Mouse (Mus musculus) heart, embryonic 11.5 days (tissue): ENCODE results near the gene Gjb5. TPM values are rescaled to one million over a fixed set of nuclear protein-coding genes. Genes with fewer than 3 reads are reported as not detected.
A peak's percentile ranks its signal among the peaks of the same experiment; 100 is the strongest.

Experiments
- ATAC-seq: fragments of 200-750 bp; cut with Nextera tagmentation; replicated peaks from 2 replicates; pipeline ENCODE4 v1.8.0; 2017; ENCODE audit warnings: moderate library complexity; ENCODE audit not compliant: insufficient number of reproducible peaks, low FRiP score, low TSS enrichment
- H3K27ac ChIP-seq: fragments of 300-500 bp; sonication (generic); 2 replicates; pipeline ENCODE4 v1.5.1; 2014; ENCODE audit warnings: mild to moderate bottlenecking, low read depth, low read length
- H3K27me3 ChIP-seq: fragments of 300-500 bp; sonication (generic); 2 replicates; pipeline ENCODE4 v1.6.1; 2014; ENCODE audit warnings: mild to moderate bottlenecking, low read length, mixed read lengths; ENCODE audit not compliant: control insufficient read depth, insufficient read depth
- H3K36me3 ChIP-seq: fragments of 300-500 bp; sonication (generic); 2 replicates; pipeline ENCODE4 v1.6.1; 2014; ENCODE audit warnings: mild to moderate bottlenecking, low read length, moderate library complexity, mixed read lengths; ENCODE audit not compliant: control insufficient read depth, insufficient read depth
- H3K4me1 ChIP-seq: fragments of 300-500 bp; sonication (generic); 2 replicates; pipeline ENCODE4 v1.6.1; 2014; ENCODE audit warnings: low read length; ENCODE audit not compliant: control insufficient read depth, insufficient read depth
- H3K4me2 ChIP-seq: fragments of 300-500 bp; sonication (generic); 2 replicates; pipeline ENCODE4 v1.6.1; 2014; ENCODE audit warnings: mild to moderate bottlenecking, moderate library complexity
- H3K4me3 ChIP-seq: fragments of 300-500 bp; sonication (generic); 2 replicates; pipeline ENCODE4 v1.5.1; 2014; ENCODE audit warnings: low read depth, low read length
- H3K9ac ChIP-seq: fragments of 300-500 bp; sonication (generic); 2 replicates; pipeline ENCODE4 v1.6.1; 2014; ENCODE audit warnings: mild to moderate bottlenecking, low read depth, low read length, moderate library complexity
- H3K9me3 ChIP-seq: fragments of 300-500 bp; sonication (generic); replicated peaks from 2 replicates; pipeline ENCODE4 v1.6.1; 2016; ENCODE audit warnings: low read length; ENCODE audit not compliant: control insufficient read depth
- WGBS: fragments of 180-500 bp; shearing (Covaris S2); extraction: QIAGEN DNeasy Blood & Tissue Kit; methylation state at CpG from one replicate; pipeline ENCODE4 v1.1.7; 2014; ENCODE audit not compliant: insufficient replicate concordance; 5-methylcytosine and 5-hydroxymethylcytosine counted together
- polyA plus RNA-seq: library from polyadenylated mRNA; unstranded; fragments of >200 nt; fragmentation: Nextera tagmentation; extraction: Ambion mirVana; gene quantifications from 2 replicates; pipeline ENCODE4 v1.2.1, GENCODE M21; 2014

The Gjb5 gene
- polyA plus RNA-seq, 1 experiment from 2014 or later, result 0.70 TPM

GRCm38 (mm10) chr4:127374645-127375044 is 16.7 kb upstream of the Gjb5 start:
- ATAC-seq, result no peak
- no peak overlapping the region for H3K27ac ChIP-seq
- no peak overlapping the region for H3K9ac ChIP-seq
- H3K4me2 ChIP-seq, result no peak overlapping the region
- H3K4me1 ChIP-seq, result 0 out of 2 replicates have a peak, but pooled peaks cover 5% of the 10 kb centered on the region
- H3K36me3 ChIP-seq, result no peaks in the 10 kb centered on the region
- WGBS, result 80% methylated on average over 4 of the region's 4 CpGs
- no peaks in the 10 kb centered on the region for H3K27me3 ChIP-seq
- H3K9me3 ChIP-seq, result no peaks in the 10 kb centered on the region
- H3K4me3 ChIP-seq, result no peak overlapping the region

GRCm38 (mm10) chr4:127373491-127373890 is 15.5 kb upstream of the Gjb5 start:
- Histone ChIP-seq H3K27ac (no peak overlapping the region), H3K4me3 (no peak overlapping the region), H3K4me1 (0 out of 2 replicates have a peak, but pooled peaks cover 5% of the 10 kb centered on the region), H3K36me3 (no peaks in the 10 kb centered on the region), H3K27me3 (no peaks in the 10 kb centered on the region; the same call in 1 of the 2 replicates), H3K9me3 (no peaks in the 10 kb centered on the region), H3K9ac (no peak overlapping the region), H3K4me2 (no peak overlapping the region)
- no peak for ATAC-seq
- WGBS, result 46% methylated on average over 8 of the region's 8 CpGs

- 48% methylated on average over 5 of the region's 5 CpGs for WGBS
- no peak overlapping the region for H3K9ac ChIP-seq
- no peak overlapping the region for H3K4me2 ChIP-seq
- H3K4me3 ChIP-seq, result no peak overlapping the region
- no peak for ATAC-seq
- 0 out of 2 replicates have a peak, but pooled peaks cover 5% of the 10 kb centered on the region for H3K4me1 ChIP-seq
- H3K27me3 ChIP-seq, result no peaks in the 10 kb centered on the region; the same call in 1 of the 2 replicates
- H3K27ac ChIP-seq, result no peak overlapping the region
- H3K36me3 ChIP-seq, result no peaks in the 10 kb centered on the region
- H3K9me3 ChIP-seq, result no peaks in the 10 kb centered on the region
These were observed 13.6 kb upstream of the Gjb5 start for GRCm38 (mm10) chr4:127371546-127371945.

- ATAC-seq, result no peak
- H3K4me3 ChIP-seq, result no peak overlapping the region
- no peaks in the 10 kb centered on the region for H3K36me3 ChIP-seq
- no peaks in the 10 kb centered on the region for H3K9me3 ChIP-seq
- H3K4me1 ChIP-seq, result peaks cover 11% of the 10 kb centered on the region
- no peaks in the 10 kb centered on the region; the same call in 1 of the 2 replicates for H3K27me3 ChIP-seq
- H3K27ac ChIP-seq, result no peak overlapping the region
- H3K9ac ChIP-seq, result no peak overlapping the region
- 60% methylated on average over 2 of the region's 2 CpGs for WGBS
- no peak overlapping the region for H3K4me2 ChIP-seq
These were observed 12.5 kb upstream of the Gjb5 start for GRCm38 (mm10) chr4:127370447-127370846.

GRCm38 (mm10) chr4:127368379-127368973 is 10.5 kb upstream of the Gjb5 start:
- Histone ChIP-seq H3K9me3 (no peaks in the 10 kb centered on the region), H3K27me3 (no peaks in the 10 kb centered on the region; the same call in 1 of the 2 replicates), H3K36me3 (no peaks in the 10 kb centered on the region), H3K4me3 (no peak overlapping the region), H3K4me2 (no peak overlapping the region), H3K27ac (no peak overlapping the region), H3K4me1 (peaks cover 15% of the 10 kb centered on the region), H3K9ac (no peak overlapping the region)
- ATAC-seq, result no peak
- WGBS, result 32% methylated on average over 13 of the region's 13 CpGs

GRCm38 (mm10) chr4:127365834-127366233 is 7.9 kb upstream of the Gjb5 start:
- WGBS, result 15% methylated on average over 4 of the region's 4 CpGs
- Histone ChIP-seq H3K36me3 (no peaks in the 10 kb centered on the region), H3K9me3 (no peaks in the 10 kb centered on the region), H3K4me3 (no peak overlapping the region), H3K27ac (no peak overlapping the region), H3K27me3 (no peaks in the 10 kb centered on the region; the same call in 1 of the 2 replicates), H3K9ac (no peak overlapping the region), H3K4me2 (no peak overlapping the region), H3K4me1 (peaks cover 13% of the 10 kb centered on the region)
- ATAC-seq, result 0 out of 2 replicates have a peak, but pooled peaks have one; percentile 5

- Histone ChIP-seq H3K27me3 (no peaks in the 10 kb centered on the region; the same call in 1 of the 2 replicates), H3K4me2 (peak overlapping the region; percentile 14; the same call in 1 of the 2 replicates), H3K9me3 (no peaks in the 10 kb centered on the region), H3K27ac (no peak overlapping the region), H3K4me1 (peaks cover 13% of the 10 kb centered on the region), H3K9ac (no peak overlapping the region), H3K4me3 (no peak overlapping the region), H3K36me3 (no peaks in the 10 kb centered on the region)
- 0 out of 2 replicates have a peak, but pooled peaks have one; percentile 20 for ATAC-seq
- WGBS, result 18% methylated on average over 5 of the region's 5 CpGs
These were observed 7.5 kb upstream of the Gjb5 start for GRCm38 (mm10) chr4:127365433-127365832.

- no peak overlapping the region for H3K4me2 ChIP-seq
- H3K4me1 ChIP-seq, result peaks cover 13% of the 10 kb centered on the region
- no peak for ATAC-seq
These were observed 6.5 kb upstream of the Gjb5 start for GRCm38 (mm10) chr4:127364431-127364830.

GRCm38 (mm10) chr4:127363331-127363730 is 5.3 kb upstream of the Gjb5 start:
- Histone ChIP-seq H3K4me3 (no peak overlapping the region), H3K9me3 (no peaks in the 10 kb centered on the region), H3K27me3 (peaks cover 10% of the 10 kb centered on the region; the same call in 1 of the 2 replicates), H3K4me2 (no peak overlapping the region), H3K4me1 (peaks cover 13% of the 10 kb centered on the region), H3K27ac (no peak overlapping the region), H3K36me3 (no peaks in the 10 kb centered on the region), H3K9ac (no peak overlapping the region)
- 63% methylated on average over 4 of the region's 4 CpGs for WGBS
- no peak for ATAC-seq

More at GRCm38 (mm10) chr4:127364431-127364830, 6.5 kb upstream of the Gjb5 start:
- 57% methylated on average over 6 of the region's 6 CpGs for WGBS
- no peaks in the 10 kb centered on the region for H3K36me3 ChIP-seq
- H3K27me3 ChIP-seq, result peaks cover 6% of the 10 kb centered on the region; the same call in 1 of the 2 replicates
- H3K9ac ChIP-seq, result no peak overlapping the region
- no peaks in the 10 kb centered on the region for H3K9me3 ChIP-seq
- H3K27ac ChIP-seq, result no peak overlapping the region
- H3K4me3 ChIP-seq, result no peak overlapping the region
